Comparison of ENCODE assay signal across 16 mouse cellular contexts in genomic region chr2:26442843-26443242, GRCm38 (mm10). TPM values are rescaled to one million over a fixed set of nuclear protein-coding genes. Genes with fewer than 3 reads are reported as not detected.
DNase-seq lines count a peak whose midpoint lies in the region; ATAC-seq and TF ChIP-seq lines count a peak whose summit lies in the region.
"Had no signal": no experiment of that assay in that cellular context is flagged by ENCODE, and none has a peak within 500 bp of the region (broad histone marks: within the 10 kb centered on the region; RNA-seq: fewer than 3 reads in every experiment).

No protein-coding gene starts in this region.

- H3K9me3 ChIP-seq in midbrain, embryonic 14.5 days (ENCODE audit: control insufficient read depth, low read length), result no peaks in the 10 kb centered on the region
- H3K9me3 ChIP-seq in midbrain, embryonic 16.5 days (replicated peaks; ENCODE audit: control insufficient read depth, low read length, poor library complexity, severe bottlenecking), result no peaks in the 10 kb centered on the region
- no peaks in the 10 kb centered on the region for H3K9me3 ChIP-seq in liver, embryonic 16.5 days (replicated peaks; ENCODE audit: control insufficient read depth, low read length)
- H3K9me3 ChIP-seq: heart, embryonic 12.5 days; midbrain, embryonic 12.5 days had no signal

- no peaks in the 10 kb centered on the region for H3K27me3 ChIP-seq in midbrain, embryonic 14.5 days (ENCODE audit: control insufficient read depth, insufficient read depth, low read length)
- H3K27me3 ChIP-seq in midbrain, embryonic 16.5 days (ENCODE audit: control insufficient read depth, insufficient read depth, low read depth, low read length), result no peaks in the 10 kb centered on the region
- H3K27me3 ChIP-seq in liver, embryonic 16.5 days (ENCODE audit: control insufficient read depth, insufficient read depth, low read depth, low read length), result no peaks in the 10 kb centered on the region
- H3K27me3 ChIP-seq: heart, embryonic 12.5 days; midbrain, embryonic 12.5 days had no signal

- intact Hi-C loops in gastrocnemius, adult 2 months (cut with DNase I), result loop anchor here (5.0 kb wide), 1 partner anchor 36 kb away; the partner anchor contains the start of gene Inpp5e

- no peak for TF ChIP-seq CTCF in gastrocnemius, adult 2 months (IDR thresholded peaks at IDR 0.05)

- WGBS in midbrain, embryonic 14.5 days, result 83% methylated on average over 1 of the region's 1 CpGs
- WGBS in midbrain, embryonic 16.5 days, result 61% methylated on average over 1 of the region's 1 CpGs
- WGBS in liver, embryonic 16.5 days (ENCODE audit: insufficient replicate concordance), result 89% methylated on average over 1 of the region's 1 CpGs

- no peak overlapping the region for H3K9ac ChIP-seq in midbrain, embryonic 14.5 days (replicated peaks; ENCODE audit: low read length)
- no peak overlapping the region for H3K9ac ChIP-seq in midbrain, embryonic 16.5 days (ENCODE audit: low read depth, low read length)
- no peak overlapping the region for H3K9ac ChIP-seq in liver, embryonic 16.5 days (ENCODE audit: low read depth, low read length)
- H3K9ac ChIP-seq: heart, embryonic 12.5 days; midbrain, embryonic 12.5 days had no signal

- 0 out of 2 replicates have a peak overlapping the region, but pooled peaks have one; percentile 12 for H3K4me2 ChIP-seq in midbrain, embryonic 14.5 days (ENCODE audit: low read length)
- no peak overlapping the region for H3K4me2 ChIP-seq in midbrain, embryonic 16.5 days (ENCODE audit: low read length)
- peak overlapping the region; percentile 5; the same call in 1 of the 2 replicates for H3K4me2 ChIP-seq in liver, embryonic 16.5 days (ENCODE audit: low read depth, low read length)
- H3K4me2 ChIP-seq: heart, embryonic 12.5 days; midbrain, embryonic 12.5 days had no signal

- DNase-seq in gastrocnemius, adult 2 months, result no peak
- DNase-seq in gastrocnemius, postnatal 25 days, result no peak
- DNase-seq in midbrain, embryonic 14.5 days, result no peak
- no peak for DNase-seq in left cerebral cortex, adult 9 months (ENCODE audit: low spot score in 2 of 2)
- DNase-seq in urinary bladder, postnatal 10 days (ENCODE audit: low spot score), result no peak
- no peak for DNase-seq in lung, postnatal 14 days
- DNase-seq: adrenal gland, postnatal 14 days; cerebellum, adult 9-11 months; gastrocnemius, postnatal 36 days; heart, postnatal 4 days; lung, postnatal 4 days; thymus, postnatal 36 days had no signal

- peak overlapping the region; percentile 99 for H3K27ac ChIP-seq in gastrocnemius, adult 2 months
- H3K27ac ChIP-seq in midbrain, embryonic 14.5 days (replicated peaks; ENCODE audit: low read depth, low read length), result no peak overlapping the region
- H3K27ac ChIP-seq in midbrain, embryonic 16.5 days (ENCODE audit: low read length), result no peak overlapping the region
- H3K27ac ChIP-seq in liver, embryonic 16.5 days (ENCODE audit: low read length), result no peak overlapping the region
- H3K27ac ChIP-seq: midbrain, embryonic 12.5 days had no signal

- peaks cover 41% of the 10 kb centered on the region for H3K36me3 ChIP-seq in midbrain, embryonic 14.5 days (ENCODE audit: control insufficient read depth, insufficient read depth, low read length)
- peaks cover 30% of the 10 kb centered on the region; the same call in 1 of the 2 replicates for H3K36me3 ChIP-seq in midbrain, embryonic 16.5 days (ENCODE audit: control insufficient read depth, insufficient read depth, low read length)
- peaks cover 12% of the 10 kb centered on the region for H3K36me3 ChIP-seq in liver, embryonic 16.5 days (ENCODE audit: control insufficient read depth, insufficient read depth)

- peak overlapping the region; percentile 96 for H3K4me3 ChIP-seq in gastrocnemius, adult 2 months
- no peak overlapping the region for H3K4me3 ChIP-seq in midbrain, embryonic 14.5 days (replicated peaks; ENCODE audit: low read depth, low read length)
- no peak overlapping the region for H3K4me3 ChIP-seq in midbrain, embryonic 16.5 days (ENCODE audit: low read depth, low read length)
- H3K4me3 ChIP-seq in liver, embryonic 16.5 days (ENCODE audit: low read depth, low read length), result no peak overlapping the region
- H3K4me3 ChIP-seq: midbrain, embryonic 12.5 days had no signal

- ATAC-seq in midbrain, embryonic 14.5 days (ENCODE audit: low FRiP score, low TSS enrichment), result no peak
- no peak for ATAC-seq in midbrain, embryonic 16.5 days
- ATAC-seq in liver, embryonic 16.5 days (ENCODE audit: low read depth), result no peak

- H3K4me1 ChIP-seq in midbrain, embryonic 14.5 days (ENCODE audit: control insufficient read depth, insufficient read depth, low read length), result peaks cover 22% of the 10 kb centered on the region
- H3K4me1 ChIP-seq in midbrain, embryonic 16.5 days (ENCODE audit: control insufficient read depth, insufficient read depth, low read length), result peaks cover 31% of the 10 kb centered on the region
- H3K4me1 ChIP-seq in liver, embryonic 16.5 days (ENCODE audit: control insufficient read depth, low read depth, low read length), result peaks cover 33% of the 10 kb centered on the region

RNA-seq across cellular contexts. Expression of gene Sec16a, which starts 2.2 kb away (rescaled TPM):
- 10 to 100 TPM; 27.2 to 30.4 TPM for total RNA-seq in gastrocnemius, adult 2 months (2021)
- 10 to 100 TPM; 22.0 to 23.9 TPM for total RNA-seq in gastrocnemius, postnatal 25 days (2021)
- polyA plus RNA-seq in midbrain, embryonic 14.5 days (2014; fragmentation: Nextera tagmentation; extraction: Ambion mirVana), result 24.3 and 32.4 TPM in 2 replicates
- 18.7 and 20.4 TPM in 2 replicates for polyA plus RNA-seq in midbrain, embryonic 16.5 days (2015; fragmentation: Nextera tagmentation; extraction: Ambion mirVana)
- 9.3 and 12.4 TPM in 2 replicates for polyA plus RNA-seq in liver, embryonic 16.5 days (2015; fragmentation: Nextera tagmentation; extraction: Ambion mirVana)

RNA-seq across cellular contexts. Expression of gene Inpp5e, which starts 33.8 kb away (rescaled TPM):
- total RNA-seq in gastrocnemius, adult 2 months (2021), result 1 to 10 TPM; 7.9 to 9.3 TPM
- 1 to 10 TPM; 6.5 to 7.6 TPM for total RNA-seq in gastrocnemius, postnatal 25 days (2021)
- polyA plus RNA-seq in midbrain, embryonic 14.5 days (2014; fragmentation: Nextera tagmentation; extraction: Ambion mirVana), result 20.7 and 26.3 TPM in 2 replicates
- polyA plus RNA-seq in midbrain, embryonic 16.5 days (2015; fragmentation: Nextera tagmentation; extraction: Ambion mirVana), result 26.9 and 27.6 TPM in 2 replicates
- polyA plus RNA-seq in liver, embryonic 16.5 days (2015; fragmentation: Nextera tagmentation; extraction: Ambion mirVana), result 5.2 and 5.8 TPM in 2 replicates

RNA-seq across cellular contexts. Expression of gene Pmpca, which starts 53.7 kb away (rescaled TPM):
- 100 to 1,000 TPM; 133 to 141 TPM for total RNA-seq in gastrocnemius, adult 2 months (2021)
- 100 to 1,000 TPM; 128 to 139 TPM for total RNA-seq in gastrocnemius, postnatal 25 days (2021)
- polyA plus RNA-seq in midbrain, embryonic 14.5 days (2014; fragmentation: Nextera tagmentation; extraction: Ambion mirVana), result 68.0 and 80.9 TPM in 2 replicates
- polyA plus RNA-seq in midbrain, embryonic 16.5 days (2015; fragmentation: Nextera tagmentation; extraction: Ambion mirVana), result 90.0 and 96.5 TPM in 2 replicates
- polyA plus RNA-seq in liver, embryonic 16.5 days (2015; fragmentation: Nextera tagmentation; extraction: Ambion mirVana), result 55.8 and 57.6 TPM in 2 replicates

RNA-seq across cellular contexts. Expression of gene Entr1, which starts 53.7 kb away (rescaled TPM):
- 10 to 100 TPM; 25.2 to 33.1 TPM for total RNA-seq in gastrocnemius, adult 2 months (2021)
- total RNA-seq in gastrocnemius, postnatal 25 days (2021), result 10 to 100 TPM; 24.9 to 27.3 TPM
- 143 and 161 TPM in 2 replicates for polyA plus RNA-seq in midbrain, embryonic 14.5 days (2014; fragmentation: Nextera tagmentation; extraction: Ambion mirVana)
- 175 and 182 TPM in 2 replicates for polyA plus RNA-seq in midbrain, embryonic 16.5 days (2015; fragmentation: Nextera tagmentation; extraction: Ambion mirVana)
- polyA plus RNA-seq in liver, embryonic 16.5 days (2015; fragmentation: Nextera tagmentation; extraction: Ambion mirVana), result 34.1 and 34.4 TPM in 2 replicates
